Mouse (Mus musculus): ENCODE results near the gene Fam24a. TPM values are rescaled to one million over a fixed set of nuclear protein-coding genes. Genes with fewer than 3 reads are reported as not detected.

The Fam24a gene
- total and polyA plus RNA-seq, 3 experiments, result not detected

DNA sequence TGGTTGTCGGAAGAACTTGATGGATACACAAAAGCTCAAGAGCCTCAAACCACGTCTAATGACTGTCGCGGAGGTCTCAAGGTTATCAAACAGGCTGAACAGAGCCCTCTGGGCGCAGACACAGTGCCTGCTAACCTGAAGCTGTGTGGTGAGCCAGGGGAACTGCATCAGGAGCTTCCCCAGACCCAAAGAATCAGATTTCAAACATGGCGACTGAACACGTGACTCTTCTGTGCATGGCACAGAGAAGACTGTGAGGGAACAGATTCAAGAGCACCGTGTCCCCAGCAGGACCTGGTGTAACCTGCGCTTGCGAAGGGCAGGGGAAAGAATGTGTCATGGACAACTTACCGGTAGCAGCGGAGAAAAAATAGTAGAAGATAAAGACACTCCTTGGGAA, 16.1 kb upstream of the Fam24a start:
- TF ChIP-seq MEF2A (IDR thresholded peaks at IDR 0.05; ENCODE audit: extremely low read depth, insufficient replicate concordance, low read depth, low read length, poor library complexity, severe bottlenecking), result no peak
- TF ChIP-seq ETS1 (IDR thresholded peaks at IDR 0.05; ENCODE audit: low read depth, low read length), result no peak
- TF ChIP-seq RCOR1 (IDR thresholded peaks at IDR 0.05; ENCODE audit: low read depth, low read length), result no peak
- no peak for TF ChIP-seq CHD1 (IDR thresholded peaks at IDR 0.05; ENCODE audit: low read depth, low read length)
- H3K4me1 ChIP-seq (ENCODE audit: control insufficient read depth in 1 of 2, insufficient read depth in 2 of 2, low read length in 2 of 2), result no peaks in the 10 kb centered on the region
- no peaks in the 10 kb centered on the region for H3K9me3 ChIP-seq (replicated peaks; ENCODE audit: insufficient read depth, low read length)
- no peaks in the 10 kb centered on the region; a peak in 1 of 4 replicates for H3K36me3 ChIP-seq (ENCODE audit: control insufficient read depth in 1 of 2, insufficient read depth in 2 of 2, low read length in 2 of 2)
- H3K4me3 ChIP-seq (ENCODE audit: control insufficient read depth in 1 of 2, insufficient read depth in 1 of 2, low read depth in 2 of 2, low read length in 2 of 2), result no peak overlapping the region
- DNase-seq (ENCODE audit: low read depth, low spot score), result no peak
- no peak overlapping the region for H3K27ac ChIP-seq (ENCODE audit: control insufficient read depth, low read depth, low read length)
- H3K79me2 ChIP-seq (ENCODE audit: control insufficient read depth, insufficient read depth, low read length, poor library complexity), result no peaks in the 10 kb centered on the region
- H3K9ac ChIP-seq (ENCODE audit: control insufficient read depth, low read depth, low read length, poor library complexity, severe bottlenecking), result no peak overlapping the region
- H3K27me3 ChIP-seq (ENCODE audit: control insufficient read depth in 1 of 2, insufficient read depth in 2 of 2, low read length in 2 of 2), result no peaks in the 10 kb centered on the region

DNA sequence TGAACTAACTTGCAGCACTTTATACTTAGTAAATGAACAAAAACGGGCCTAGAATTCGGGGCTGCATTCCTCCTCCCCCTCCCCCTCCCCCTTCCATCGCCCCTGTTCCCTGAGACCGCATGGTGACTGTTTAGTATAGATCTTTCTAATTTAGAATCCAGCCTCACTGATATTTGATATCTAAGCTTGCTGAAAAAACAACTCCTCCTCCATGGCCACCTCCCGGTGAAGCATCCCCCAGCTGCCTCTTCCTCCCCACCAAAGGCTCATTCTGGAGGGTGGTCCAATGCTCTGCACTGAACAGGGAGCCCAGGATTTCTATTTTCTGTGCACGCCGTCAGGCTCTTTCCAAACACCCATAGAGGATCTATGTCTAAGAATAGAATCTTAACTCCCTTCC, 15.3 kb upstream of the Fam24a start:
- Histone ChIP-seq H3K4me1 (ENCODE audit: control insufficient read depth in 1 of 2, insufficient read depth in 2 of 2, low read length in 2 of 2) (no peaks in the 10 kb centered on the region), H3K27me3 (ENCODE audit: control insufficient read depth in 1 of 2, insufficient read depth in 2 of 2, low read length in 2 of 2) (no peaks in the 10 kb centered on the region), H3K36me3 (ENCODE audit: control insufficient read depth in 1 of 2, insufficient read depth in 2 of 2, low read length in 2 of 2) (no peaks in the 10 kb centered on the region; a peak in 1 of 4 replicates), H3K27ac (ENCODE audit: control insufficient read depth, low read depth, low read length) (no peak overlapping the region), H3K79me2 (ENCODE audit: control insufficient read depth, insufficient read depth, low read length, poor library complexity) (no peaks in the 10 kb centered on the region), H3K9ac (ENCODE audit: control insufficient read depth, low read depth, low read length, poor library complexity, severe bottlenecking) (no peak overlapping the region), H3K4me3 (ENCODE audit: control insufficient read depth in 1 of 2, insufficient read depth in 1 of 2, low read depth in 2 of 2, low read length in 2 of 2) (no peak overlapping the region), H3K9me3 (replicated peaks; ENCODE audit: insufficient read depth, low read length) (no peaks in the 10 kb centered on the region)
- no peak for TF ChIP-seq POLR2AphosphoS5 (IDR thresholded peaks at IDR 0.05; ENCODE audit: borderline replicate concordance, low read depth, low read length)
- no peak for TF ChIP-seq POLR2A (IDR thresholded peaks at IDR 0.05; ENCODE audit: control insufficient read depth in 1 of 2, insufficient read depth in 1 of 2, low read depth in 1 of 2, low read length in 2 of 2, poor library complexity in 1 of 2)
- no peak for TF ChIP-seq USF1 (IDR thresholded peaks at IDR 0.05; ENCODE audit: low read depth, low read length)
- TF ChIP-seq HCFC1 (IDR thresholded peaks at IDR 0.05; ENCODE audit: low read depth, low read length), result no peak
- DNase-seq (ENCODE audit: low read depth, low spot score), result no peak

- no peaks in the 10 kb centered on the region for H3K27me3 ChIP-seq (ENCODE audit: control insufficient read depth in 1 of 2, insufficient read depth in 2 of 2, low read length in 2 of 2)
- no peaks in the 10 kb centered on the region for H3K79me2 ChIP-seq (ENCODE audit: control insufficient read depth, insufficient read depth, low read length, poor library complexity)
- no peaks in the 10 kb centered on the region for H3K36me3 ChIP-seq (ENCODE audit: control insufficient read depth in 1 of 2, insufficient read depth in 2 of 2, low read length in 2 of 2)
- no peaks in the 10 kb centered on the region for H3K4me1 ChIP-seq (ENCODE audit: control insufficient read depth in 1 of 2, insufficient read depth in 2 of 2, low read length in 2 of 2)
- no peak within 1 kb of the TSS for H3K27ac ChIP-seq (ENCODE audit: control insufficient read depth, low read depth, low read length)
- H3K4me3 ChIP-seq (ENCODE audit: control insufficient read depth in 1 of 2, insufficient read depth in 1 of 2, low read depth in 2 of 2, low read length in 2 of 2), result no peak within 1 kb of the TSS
- no peak for DNase-seq (ENCODE audit: low read depth, low spot score)
- TF ChIP-seq ZNF384 (IDR thresholded peaks at IDR 0.05; ENCODE audit: low read depth, low read length) (no peak), TCF12 (IDR thresholded peaks at IDR 0.05; ENCODE audit: low read depth, low read length) (no peak), NELFE (IDR thresholded peaks at IDR 0.05; ENCODE audit: low read depth, low read length) (no peak)
- no peak within 1 kb of the TSS for H3K9ac ChIP-seq (ENCODE audit: control insufficient read depth, low read depth, low read length, poor library complexity, severe bottlenecking)
- no peaks in the 10 kb centered on the region for H3K9me3 ChIP-seq (replicated peaks; ENCODE audit: insufficient read depth, low read length)
Measured at GRCm38 (mm10) chr7:131322192-131322591, 11.5 kb upstream of the Fam24a start, which contains the start of gene Cuzd1. Gene Cuzd1, minus strand, starts transcription at chr7:131322292.

Measured in MEL (cell line).